Mouse (Mus musculus) lung, embryonic 16.5 days (tissue): ENCODE measurements around the gene Arid2. TPM values are rescaled to one million over a fixed set of nuclear protein-coding genes. Genes with fewer than 3 reads are reported as not detected.
A peak's percentile ranks its signal among the peaks of the same experiment; 100 is the strongest.

ENCODE experiments used
- ATAC-seq: fragments of 200-750 bp; cut with Nextera tagmentation; 2 replicates; pipeline ENCODE4 v1.8.0; 2017; ENCODE audit warnings: low read depth, mild to moderate bottlenecking, moderate library complexity
- H3K27ac ChIP-seq: fragments of 300-500 bp; sonication (generic); 2 replicates; pipeline ENCODE4 v1.5.1; 2014; ENCODE audit warnings: mild to moderate bottlenecking, control low read depth, low read length
- H3K27me3 ChIP-seq: fragments of 300-500 bp; sonication (generic); 2 replicates; pipeline ENCODE4 v1.6.1; 2014; ENCODE audit warnings: low read depth, low read length, mixed read lengths; ENCODE audit not compliant: control insufficient read depth, insufficient read depth
- H3K36me3 ChIP-seq: fragments of 300-500 bp; sonication (generic); 2 replicates; pipeline ENCODE4 v1.6.1; 2014; ENCODE audit warnings: low read length; ENCODE audit not compliant: control insufficient read depth, insufficient read depth
- H3K4me1 ChIP-seq: fragments of 300-500 bp; sonication (generic); replicated peaks from 2 replicates; pipeline ENCODE4 v1.6.1; 2014; ENCODE audit warnings: low read length, mixed read lengths; ENCODE audit not compliant: control insufficient read depth, insufficient read depth
- H3K4me2 ChIP-seq: fragments of 300-500 bp; sonication (generic); 2 replicates; pipeline ENCODE4 v1.6.1; 2014; ENCODE audit warnings: low read depth, low read length, control low read depth
- H3K4me3 ChIP-seq: fragments of 300-500 bp; sonication (generic); 2 replicates; pipeline ENCODE4 v1.5.1; 2014; ENCODE audit warnings: mild to moderate bottlenecking, low read length, control low read depth
- H3K9ac ChIP-seq: fragments of 300-500 bp; sonication (generic); 2 replicates; pipeline ENCODE4 v1.6.1; 2014; ENCODE audit warnings: low read length, control low read depth
- H3K9me3 ChIP-seq: fragments of 300-500 bp; sonication (generic); 2 replicates; pipeline ENCODE4 v1.6.1; 2016; ENCODE audit warnings: low read length; ENCODE audit not compliant: control insufficient read depth
- WGBS: fragments of 180-500 bp; shearing (Covaris S2); extraction: QIAGEN DNeasy Blood & Tissue Kit; methylation state at CpG from one replicate; pipeline ENCODE4 v1.1.7; 2014; 5-methylcytosine and 5-hydroxymethylcytosine counted together
- polyA plus RNA-seq: library from polyadenylated mRNA; unstranded; fragments of >200 nt; fragmentation: Nextera tagmentation; extraction: Ambion mirVana; gene quantifications from 2 replicates; pipeline ENCODE4 v1.2.1, GENCODE M21; 2015

The Arid2 gene
- polyA plus RNA-seq, 1 experiment from 2014 or later: 21.5 TPM

GRCm38 (mm10) chr15:96351432-96351831 is 64.1 kb downstream of the Arid2 start:
- no peaks in the 10 kb centered on the region for H3K27me3 ChIP-seq
- peaks cover 29% of the 10 kb centered on the region for H3K36me3 ChIP-seq
- H3K27ac ChIP-seq: no peak overlapping the region
- ATAC-seq: peak; percentile 52; the same call in 1 of the 2 replicates
- H3K4me3 ChIP-seq: no peak overlapping the region
- 53% methylated on average over 9 of the region's 9 CpGs for WGBS
- no peak overlapping the region for H3K9ac ChIP-seq
- H3K4me2 ChIP-seq: no peak overlapping the region
- no peaks in the 10 kb centered on the region for H3K9me3 ChIP-seq
- no peaks in the 10 kb centered on the region for H3K4me1 ChIP-seq

GRCm38 (mm10) chr15:96358871-96359270 is 71.6 kb downstream of the Arid2 start:
- no peak for ATAC-seq
- H3K36me3 ChIP-seq: peaks cover 24% of the 10 kb centered on the region
- no peak overlapping the region for H3K4me3 ChIP-seq
- H3K4me1 ChIP-seq: 0 out of 2 replicates have a peak, but pooled peaks cover 3% of the 10 kb centered on the region
- no peak overlapping the region for H3K4me2 ChIP-seq
- H3K9ac ChIP-seq: no peak overlapping the region
- H3K27me3 ChIP-seq: no peaks in the 10 kb centered on the region
- no peak overlapping the region for H3K27ac ChIP-seq
- no peaks in the 10 kb centered on the region for H3K9me3 ChIP-seq
- 87% methylated on average over 6 of the region's 6 CpGs for WGBS

- no peak overlapping the region for H3K27ac ChIP-seq
- no peaks in the 10 kb centered on the region for H3K9me3 ChIP-seq
- H3K36me3 ChIP-seq: peaks cover 29% of the 10 kb centered on the region
- no peak overlapping the region for H3K4me3 ChIP-seq
- H3K4me1 ChIP-seq: 0 out of 2 replicates have a peak, but pooled peaks cover 3% of the 10 kb centered on the region
- H3K9ac ChIP-seq: no peak overlapping the region
- WGBS: 39% methylated on average over 5 of the region's 5 CpGs
- peak; percentile 56 for ATAC-seq
- H3K4me2 ChIP-seq: no peak overlapping the region
- no peaks in the 10 kb centered on the region for H3K27me3 ChIP-seq
Observed at GRCm38 (mm10) chr15:96360614-96361013, 73.3 kb downstream of the Arid2 start.

GRCm38 (mm10) chr15:96365351-96365750 is 78.0 kb downstream of the Arid2 start:
- Histone ChIP-seq H3K9ac (no peak overlapping the region), H3K4me2 (no peak overlapping the region), H3K4me1 (0 out of 2 replicates have a peak, but pooled peaks cover 3% of the 10 kb centered on the region), H3K9me3 (no peaks in the 10 kb centered on the region), H3K27me3 (no peaks in the 10 kb centered on the region), H3K36me3 (peaks cover 29% of the 10 kb centered on the region), H3K4me3 (no peak overlapping the region), H3K27ac (no peak overlapping the region)
- ATAC-seq: no peak
- 75% methylated on average over 3 of the region's 3 CpGs for WGBS

- Histone ChIP-seq H3K36me3 (peaks cover 40% of the 10 kb centered on the region), H3K4me2 (no peak overlapping the region), H3K27me3 (no peaks in the 10 kb centered on the region), H3K9me3 (no peaks in the 10 kb centered on the region), H3K27ac (no peak overlapping the region), H3K9ac (no peak overlapping the region), H3K4me3 (no peak overlapping the region), H3K4me1 (no peaks in the 10 kb centered on the region)
- ATAC-seq: no peak
- 80% methylated on average over 11 of the region's 11 CpGs for WGBS
Observed at GRCm38 (mm10) chr15:96366176-96366963, 79.1 kb downstream of the Arid2 start.

GRCm38 (mm10) chr15:96371311-96371710 is 84.0 kb downstream of the Arid2 start:
- Histone ChIP-seq H3K9ac (no peak overlapping the region), H3K9me3 (no peaks in the 10 kb centered on the region), H3K4me3 (no peak overlapping the region), H3K4me2 (no peak overlapping the region), H3K27ac (no peak overlapping the region), H3K27me3 (no peaks in the 10 kb centered on the region), H3K36me3 (peaks cover 36% of the 10 kb centered on the region), H3K4me1 (no peaks in the 10 kb centered on the region)
- WGBS: 95% methylated on average over 18 of the region's 18 CpGs
- no peak for ATAC-seq

- H3K9ac ChIP-seq: no peak overlapping the region
- no peaks in the 10 kb centered on the region for H3K27me3 ChIP-seq
- peaks cover 5% of the 10 kb centered on the region; the same call in 1 of the 2 replicates for H3K4me1 ChIP-seq
- no peaks in the 10 kb centered on the region for H3K9me3 ChIP-seq
- H3K4me2 ChIP-seq: no peak overlapping the region
- peaks cover 36% of the 10 kb centered on the region for H3K36me3 ChIP-seq
- no peak for ATAC-seq
- WGBS: 81% methylated on average over 6 of the region's 6 CpGs
- no peak overlapping the region for H3K27ac ChIP-seq
- no peak overlapping the region for H3K4me3 ChIP-seq
Observed at GRCm38 (mm10) chr15:96372628-96373027, 85.3 kb downstream of the Arid2 start.

- Histone ChIP-seq H3K9ac (no peak overlapping the region), H3K27me3 (no peaks in the 10 kb centered on the region), H3K4me3 (no peak overlapping the region), H3K36me3 (peaks cover 36% of the 10 kb centered on the region), H3K4me1 (peaks cover 5% of the 10 kb centered on the region; the same call in 1 of the 2 replicates), H3K9me3 (no peaks in the 10 kb centered on the region), H3K4me2 (no peak overlapping the region), H3K27ac (no peak overlapping the region)
- ATAC-seq: no peak
- WGBS: 79% methylated on average over 5 of the region's 5 CpGs
Observed at GRCm38 (mm10) chr15:96373161-96373560, 85.8 kb downstream of the Arid2 start.

GRCm38 (mm10) chr15:96376214-96376613 is 88.9 kb downstream of the Arid2 start:
- peaks cover 5% of the 10 kb centered on the region; the same call in 1 of the 2 replicates for H3K4me1 ChIP-seq
- 88% methylated on average over 2 of the region's 2 CpGs for WGBS
- H3K9me3 ChIP-seq: no peaks in the 10 kb centered on the region
- no peak for ATAC-seq
- no peak overlapping the region for H3K4me2 ChIP-seq
- no peak overlapping the region for H3K4me3 ChIP-seq
- peaks cover 17% of the 10 kb centered on the region for H3K36me3 ChIP-seq
- H3K9ac ChIP-seq: no peak overlapping the region
- H3K27me3 ChIP-seq: no peaks in the 10 kb centered on the region
- no peak overlapping the region for H3K27ac ChIP-seq
